In the genomic region with DNA sequence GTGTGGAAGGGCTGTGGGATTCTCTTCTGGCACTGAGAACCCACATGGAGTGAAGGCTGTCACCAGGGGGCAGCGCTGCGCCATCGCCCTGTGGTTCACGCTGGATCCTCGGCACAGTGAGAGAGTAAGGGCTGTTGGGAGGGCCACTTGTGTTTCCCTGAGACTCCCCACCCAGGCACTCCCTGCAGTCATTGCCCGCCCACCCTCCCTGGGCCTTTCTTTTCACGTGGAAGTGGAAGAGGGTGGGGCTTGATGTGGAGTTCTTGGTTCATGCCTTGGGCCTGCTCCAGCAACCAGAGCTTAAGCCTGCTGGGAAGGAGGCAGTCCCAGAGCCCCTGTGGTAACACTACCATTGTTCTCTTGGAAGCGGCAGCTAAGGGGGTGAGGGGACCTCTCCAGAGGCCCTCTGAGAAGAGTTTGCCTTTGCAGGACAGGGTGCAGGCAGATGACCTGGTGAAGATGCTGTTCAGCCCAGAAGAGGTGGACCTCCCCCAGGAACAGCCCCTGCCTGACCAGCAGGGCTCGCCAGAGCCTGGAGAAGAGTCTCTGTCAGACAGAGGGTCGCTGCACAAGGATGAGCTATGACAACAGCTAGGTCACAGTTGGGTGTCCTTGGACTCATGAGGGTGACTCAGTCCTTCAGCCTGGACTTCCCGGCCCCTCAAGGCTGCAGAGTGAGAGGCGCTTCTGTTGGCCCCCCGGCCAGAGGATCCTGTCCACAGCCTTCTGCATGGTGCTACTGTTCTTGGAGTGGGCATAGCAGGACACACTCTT, we compare ENCODE assay signal across 9 mouse cellular contexts. TPM values are rescaled to one million over a fixed set of nuclear protein-coding genes. Genes with fewer than 3 reads are reported as not detected.
DNase-seq lines count a peak whose midpoint lies in the region; ATAC-seq lines count a peak whose summit lies in the region.
"Had no signal": no experiment of that assay in that cellular context is flagged by ENCODE, and none has a peak within 500 bp of the region (broad histone marks: within the 10 kb centered on the region; RNA-seq: fewer than 3 reads in every experiment).

No protein-coding gene starts in this region.

- peaks cover 61% of the 10 kb centered on the region for H3K36me3 ChIP-seq in hindbrain, embryonic 13.5 days

- H3K9ac ChIP-seq in hindbrain, embryonic 13.5 days: 0 out of 2 replicates have a peak overlapping the region, but pooled peaks have one; percentile 35

- peak; percentile 84 for DNase-seq in NIH3T3 (ENCODE audit: low read depth)
- peak; percentile 49 for DNase-seq in c-Kit-positive CD71-negative TER-119-negative erythroid progenitor cells, embryonic 14.5 days (ENCODE audit: low read depth)
- DNase-seq in gastrocnemius, adult 18-20 months (ENCODE audit: low spot score): peak; percentile 76
- DNase-seq in layer of hippocampus, postnatal 36 days: peak; percentile 57
- DNase-seq in right cerebral cortex, postnatal 4 days: peak; percentile 79
- DNase-seq in yolk sac, embryonic 10.5 days (ENCODE audit: low spot score): no peak

- peak overlapping the region; percentile 50 for H3K27ac ChIP-seq in hindbrain, embryonic 13.5 days
- H3K27ac ChIP-seq: macrophage had no signal

- peak; percentile 62 for ATAC-seq in hindbrain, embryonic 13.5 days (ENCODE audit: low FRiP score)
- ATAC-seq in megakaryocyte-erythroid progenitor cell, adult 5-6 weeks (replicated peaks; ENCODE audit: low FRiP score, low TSS enrichment, poor library complexity, severe bottlenecking): peak; percentile 85

- no peak overlapping the region for H3K4me2 ChIP-seq in hindbrain, embryonic 13.5 days

- 27% methylated on average over 13 of the region's 13 CpGs for WGBS in hindbrain, embryonic 13.5 days

- H3K4me3 ChIP-seq in hindbrain, embryonic 13.5 days: no peak overlapping the region

- H3K27me3 ChIP-seq in hindbrain, embryonic 13.5 days: no peaks in the 10 kb centered on the region

- peaks cover 15% of the 10 kb centered on the region for H3K4me1 ChIP-seq in hindbrain, embryonic 13.5 days (replicated peaks)

- H3K9me3 ChIP-seq in hindbrain, embryonic 13.5 days: no peaks in the 10 kb centered on the region

RNA-seq across cellular contexts. Expression of gene Cldn19, which starts 7.6 kb away (rescaled TPM):
- total RNA-seq in gastrocnemius, adult 18-20 months (2021): 1 to 10 TPM; 1.3 to 1.9 TPM
- 0.76 and 1.3 TPM in 2 replicates for polyA plus RNA-seq in hindbrain, embryonic 13.5 days (2015; fragmentation: Nextera tagmentation; extraction: Ambion mirVana)
- total RNA-seq in layer of hippocampus, postnatal 36 days (2021): under 1 TPM; 0.20 to 0.42 TPM
- not detected in 2 replicates for total RNA-seq in megakaryocyte-erythroid progenitor cell, adult 5-6 weeks (2014; fragmentation: Nextera tagmentation)
- not detected in 2 replicates for total RNA-seq in megakaryocyte-erythroid progenitor cell, adult 5-6 weeks (2017)
- polyA plus RNA-seq: macrophage had no signal

RNA-seq across cellular contexts. Expression of gene P3h1, which starts 14.9 kb away (rescaled TPM):
- total RNA-seq in gastrocnemius, adult 18-20 months (2021): 1 to 10 TPM; 9.1 to 9.4 TPM
- 12.2 and 13.2 TPM in 2 replicates for polyA plus RNA-seq in hindbrain, embryonic 13.5 days (2015; fragmentation: Nextera tagmentation; extraction: Ambion mirVana)
- 10 to 100 TPM in 1 of 2 experiments, 1 to 10 TPM in 1; 9.2 to 11.9 TPM for total RNA-seq in layer of hippocampus, postnatal 36 days (2021)
- total RNA-seq in megakaryocyte-erythroid progenitor cell, adult 5-6 weeks (2014; fragmentation: Nextera tagmentation): 9.5 and 14.0 TPM in 2 replicates
- total RNA-seq in megakaryocyte-erythroid progenitor cell, adult 5-6 weeks (2017): 11.0 and 12.8 TPM in 2 replicates

RNA-seq across cellular contexts. Expression of gene AU022252, which starts 15.1 kb away (rescaled TPM):
- total RNA-seq in gastrocnemius, adult 18-20 months (2021): 10 to 100 TPM; 24.6 to 28.2 TPM
- 32.5 and 33.4 TPM in 2 replicates for polyA plus RNA-seq in hindbrain, embryonic 13.5 days (2015; fragmentation: Nextera tagmentation; extraction: Ambion mirVana)
- 10 to 100 TPM; 35.0 TPM for total RNA-seq in layer of hippocampus, postnatal 36 days (2021)
- total RNA-seq in megakaryocyte-erythroid progenitor cell, adult 5-6 weeks (2014; fragmentation: Nextera tagmentation): 9.7 and 17.1 TPM in 2 replicates
- total RNA-seq in megakaryocyte-erythroid progenitor cell, adult 5-6 weeks (2017): 6.2 and 18.2 TPM in 2 replicates

RNA-seq across cellular contexts. Expression of gene Tmem269, which starts 29.6 kb away (rescaled TPM):
- total RNA-seq in gastrocnemius, adult 18-20 months (2021): not detected
- 0.39 and 0.43 TPM in 2 replicates for polyA plus RNA-seq in hindbrain, embryonic 13.5 days (2015; fragmentation: Nextera tagmentation; extraction: Ambion mirVana)
- 1 to 10 TPM in 1 of 2 experiments, under 1 TPM in 1; 0.56 to 1.1 TPM for total RNA-seq in layer of hippocampus, postnatal 36 days (2021)
- not detected in 2 replicates for total RNA-seq in megakaryocyte-erythroid progenitor cell, adult 5-6 weeks (2014; fragmentation: Nextera tagmentation)
- not detected in 2 replicates for total RNA-seq in megakaryocyte-erythroid progenitor cell, adult 5-6 weeks (2017)
- polyA plus RNA-seq: macrophage had no signal

RNA-seq across cellular contexts. Expression of gene Ybx1, which starts 46.8 kb away (rescaled TPM):
- total RNA-seq in gastrocnemius, adult 18-20 months (2021): 100 to 1,000 TPM; 659 to 760 TPM
- 817 and 857 TPM in 2 replicates for polyA plus RNA-seq in hindbrain, embryonic 13.5 days (2015; fragmentation: Nextera tagmentation; extraction: Ambion mirVana)
- 100 to 1,000 TPM; 275 to 279 TPM for total RNA-seq in layer of hippocampus, postnatal 36 days (2021)
- 1,098 and 1,257 TPM in 2 replicates for total RNA-seq in megakaryocyte-erythroid progenitor cell, adult 5-6 weeks (2014; fragmentation: Nextera tagmentation)
- 1,610 and 1,654 TPM in 2 replicates for total RNA-seq in megakaryocyte-erythroid progenitor cell, adult 5-6 weeks (2017)
